Mouse (Mus musculus): Measurements from ENCODE around the gene AC170998.1.

DNA sequence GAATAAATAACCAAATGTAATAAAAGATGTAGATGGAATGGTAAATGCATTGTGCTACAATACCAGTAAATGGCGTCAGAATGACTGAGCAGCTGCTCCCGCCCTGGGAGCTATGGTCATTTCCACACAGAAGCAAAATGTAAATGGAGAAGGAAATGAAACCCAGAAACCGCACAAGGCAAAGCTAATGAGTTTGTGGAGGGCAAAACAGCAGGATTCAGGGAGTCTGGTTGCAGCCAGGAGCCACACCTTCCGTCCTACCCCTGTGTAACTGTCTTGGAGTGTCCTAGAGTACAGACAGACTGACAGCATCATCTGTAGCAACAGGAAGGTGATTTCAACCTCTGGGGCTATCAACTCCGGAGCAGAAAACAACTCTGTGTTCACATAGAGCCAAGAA lies 30.6 kb downstream of the AC170998.1 start:
- TF ChIP-seq CEBPB (IDR thresholded peaks at IDR 0.05; ENCODE audit: low read depth) (no peak), CTCF (IDR thresholded peaks at IDR 0.05; ENCODE audit: control insufficient read depth, insufficient read depth, insufficient read length) (no peak), MAX (IDR thresholded peaks at IDR 0.05) (no peak), MYOG (IDR thresholded peaks at IDR 0.05; ENCODE audit: control insufficient read depth, extremely low read depth, insufficient read length) (no peak), FOSL1 (IDR thresholded peaks at IDR 0.05; ENCODE audit: insufficient read depth, low read length, poor library complexity, severe bottlenecking) (no peak), MYOD1 (IDR thresholded peaks at IDR 0.05; ENCODE audit: control insufficient read depth, insufficient read length, low read depth) (peak; percentile 59)
